Mouse (Mus musculus) neural tube, embryonic 13.5 days (tissue): ENCODE data around the gene Wnt1. TPM values are rescaled to one million over a fixed set of nuclear protein-coding genes. Genes with fewer than 3 reads are reported as not detected.

Experiments used
- ATAC-seq: fragments of 200-750 bp; cut with Nextera tagmentation; 2 replicates; pipeline ENCODE4 v1.8.0; 2017; ENCODE audit warnings: low read depth, mild to moderate bottlenecking, moderate TSS enrichment, moderate library complexity
- H3K27ac ChIP-seq: fragments of 300-500 bp; sonication (generic); replicated peaks from 2 replicates; pipeline ENCODE4 v1.5.1; 2015; ENCODE audit warnings: moderate library complexity, mild to moderate bottlenecking, inconsistent platforms
- H3K27me3 ChIP-seq: fragments of 300-500 bp; sonication (generic); 2 replicates; pipeline ENCODE4 v1.6.1; 2015; ENCODE audit warnings: mild to moderate bottlenecking, inconsistent platforms
- H3K36me3 ChIP-seq: fragments of 300-500 bp; sonication (generic); 2 replicates; pipeline ENCODE4 v1.6.1; 2015; ENCODE audit warnings: mild to moderate bottlenecking, inconsistent platforms
- H3K4me1 ChIP-seq: fragments of 300-500 bp; sonication (generic); replicated peaks from 2 replicates; pipeline ENCODE4 v1.6.1; 2015; ENCODE audit warnings: inconsistent platforms
- H3K4me2 ChIP-seq: fragments of 300-500 bp; sonication (generic); 2 replicates; pipeline ENCODE4 v1.6.1; 2015; ENCODE audit warnings: inconsistent platforms, mild to moderate bottlenecking, moderate library complexity
- H3K4me3 ChIP-seq: fragments of 300-500 bp; sonication (generic); 2 replicates; pipeline ENCODE4 v1.5.1; 2015; ENCODE audit warnings: mild to moderate bottlenecking, inconsistent platforms
- H3K9ac ChIP-seq: fragments of 300-500 bp; sonication (generic); 2 replicates; pipeline ENCODE4 v1.6.1; 2015; ENCODE audit warnings: moderate library complexity, mild to moderate bottlenecking, inconsistent platforms
- H3K9me3 ChIP-seq: fragments of 300-500 bp; sonication (generic); 2 replicates; pipeline ENCODE4 v1.6.1; 2016; ENCODE audit warnings: inconsistent platforms
- WGBS: fragments of 180-500 bp; shearing (Covaris S2); methylation state at CpG from one replicate; pipeline ENCODE4 v1.1.7; 2015; 5-methylcytosine and 5-hydroxymethylcytosine counted together
- polyA plus RNA-seq: library from polyadenylated mRNA; unstranded; fragments of >200 nt; fragmentation: Nextera tagmentation; extraction: Ambion mirVana; gene quantifications from 2 replicates; pipeline ENCODE4 v1.2.1, GENCODE M21; 2015

The Wnt1 gene
- polyA plus RNA-seq, 1 experiment from 2014 or later, result 3.9 TPM

- WGBS, result 4% methylated on average over 13 of the region's 13 CpGs
- Histone ChIP-seq H3K9me3 (no peaks in the 10 kb centered on the region), H3K27me3 (peaks cover 98% of the 10 kb centered on the region), H3K27ac (no peak overlapping the region), H3K9ac (no peak overlapping the region), H3K4me3 (no peak overlapping the region), H3K36me3 (no peaks in the 10 kb centered on the region), H3K4me1 (peaks cover 44% of the 10 kb centered on the region), H3K4me2 (no peak overlapping the region)
- no peak for ATAC-seq
Observed at GRCm38 (mm10) chr15:98796803-98797595, 7.3 kb downstream of the Wnt1 start.

DNA sequence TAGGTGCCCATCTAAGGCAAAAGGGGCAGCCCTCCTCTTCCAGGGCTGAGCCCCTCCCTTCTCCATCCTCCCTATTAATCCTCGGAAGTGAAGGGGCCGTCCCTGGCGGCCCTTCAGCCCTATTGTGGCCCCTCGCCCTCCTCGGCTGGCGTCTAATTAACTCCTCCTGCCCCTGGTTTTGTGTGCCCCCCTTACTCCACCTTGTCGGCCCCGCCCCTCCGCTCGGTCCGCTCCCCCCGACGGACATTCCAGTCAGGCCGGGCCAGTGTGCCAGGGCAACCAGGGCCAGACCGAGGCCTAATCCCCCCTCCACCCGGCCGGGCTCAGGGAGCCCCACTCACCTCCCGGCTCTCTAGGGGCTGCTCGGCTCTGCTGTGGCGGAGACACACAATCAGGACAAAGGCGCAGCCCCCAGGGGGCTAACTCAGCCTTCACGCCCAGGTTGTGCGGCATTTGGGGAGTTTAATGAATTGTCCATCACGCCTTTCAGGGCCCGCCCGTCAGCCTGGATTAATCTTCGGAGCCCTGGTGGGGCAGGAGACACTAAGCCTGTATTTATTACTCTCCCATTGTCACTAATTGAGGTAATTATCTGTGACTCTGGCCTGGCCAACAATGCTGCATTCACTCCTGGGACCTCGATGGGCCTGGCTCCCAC is 8.3 kb downstream of the Wnt1 start:
- no peaks in the 10 kb centered on the region for H3K9me3 ChIP-seq
- no peak overlapping the region for H3K27ac ChIP-seq
- ATAC-seq, result peak; percentile 94
- H3K4me2 ChIP-seq, result peak overlapping the region; percentile 28
- 0 out of 2 replicates have a peak overlapping the region, but pooled peaks have one; percentile 13 for H3K9ac ChIP-seq
- no peaks in the 10 kb centered on the region for H3K36me3 ChIP-seq
- no peak overlapping the region for H3K4me3 ChIP-seq
- H3K27me3 ChIP-seq, result peaks cover 98% of the 10 kb centered on the region
- H3K4me1 ChIP-seq, result peaks cover 35% of the 10 kb centered on the region
- WGBS, result 3% methylated on average over 28 of the region's 28 CpGs

DNA sequence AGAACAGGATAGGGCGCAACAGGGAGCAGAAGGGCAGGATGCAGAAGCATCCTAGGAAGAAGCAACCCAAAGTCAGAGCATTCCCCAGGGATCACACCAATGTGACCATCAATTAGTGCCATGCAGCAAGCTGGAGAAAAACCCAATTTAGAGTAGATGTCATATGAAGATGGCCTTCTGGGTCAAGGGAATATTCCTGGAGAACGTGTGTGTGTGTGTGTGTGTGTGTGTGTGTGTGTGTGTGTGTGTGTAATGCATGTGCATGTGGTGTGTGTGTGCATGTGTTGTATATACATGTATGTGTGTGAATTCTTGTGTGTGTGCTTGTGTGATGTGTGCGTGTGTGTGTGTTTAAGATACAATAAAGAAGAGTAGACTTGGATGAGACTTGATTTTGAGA is 9.2 kb downstream of the Wnt1 start:
- Histone ChIP-seq H3K4me2 (no peak overlapping the region), H3K27ac (0 out of 2 replicates have a peak overlapping the region, but pooled peaks have one; percentile 18), H3K27me3 (peaks cover 98% of the 10 kb centered on the region), H3K36me3 (no peaks in the 10 kb centered on the region), H3K9ac (no peak overlapping the region), H3K4me1 (peaks cover 36% of the 10 kb centered on the region), H3K9me3 (no peaks in the 10 kb centered on the region), H3K4me3 (no peak overlapping the region)
- ATAC-seq, result no peak
- 58% methylated on average over 3 of the region's 3 CpGs for WGBS

DNA sequence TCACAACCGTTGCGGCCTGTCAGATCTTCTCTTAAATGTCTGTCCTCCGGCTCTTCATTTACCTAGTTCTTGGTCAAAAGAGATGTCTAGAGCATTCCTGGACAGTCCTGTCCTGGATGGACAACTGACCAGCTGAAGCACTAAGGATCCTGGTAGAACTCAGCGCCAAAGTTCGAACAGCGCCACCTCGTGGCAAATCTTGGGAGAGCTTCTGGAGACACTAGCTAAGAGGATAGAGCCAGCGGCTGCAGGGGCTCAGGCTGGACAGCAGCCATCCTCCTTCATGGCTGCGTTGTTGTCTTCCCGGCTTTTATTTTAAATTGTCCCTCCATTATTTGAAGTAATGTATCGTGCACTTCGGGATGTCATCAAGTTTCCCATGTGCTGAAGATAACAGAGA is 9.7 kb downstream of the Wnt1 start:
- Histone ChIP-seq H3K36me3 (no peaks in the 10 kb centered on the region), H3K9me3 (no peaks in the 10 kb centered on the region), H3K4me3 (no peak overlapping the region), H3K27me3 (peaks cover 98% of the 10 kb centered on the region), H3K27ac (no peak overlapping the region), H3K4me2 (no peak overlapping the region), H3K9ac (no peak overlapping the region), H3K4me1 (peaks cover 37% of the 10 kb centered on the region)
- ATAC-seq, result no peak
- 9% methylated on average over 12 of the region's 12 CpGs for WGBS

DNA sequence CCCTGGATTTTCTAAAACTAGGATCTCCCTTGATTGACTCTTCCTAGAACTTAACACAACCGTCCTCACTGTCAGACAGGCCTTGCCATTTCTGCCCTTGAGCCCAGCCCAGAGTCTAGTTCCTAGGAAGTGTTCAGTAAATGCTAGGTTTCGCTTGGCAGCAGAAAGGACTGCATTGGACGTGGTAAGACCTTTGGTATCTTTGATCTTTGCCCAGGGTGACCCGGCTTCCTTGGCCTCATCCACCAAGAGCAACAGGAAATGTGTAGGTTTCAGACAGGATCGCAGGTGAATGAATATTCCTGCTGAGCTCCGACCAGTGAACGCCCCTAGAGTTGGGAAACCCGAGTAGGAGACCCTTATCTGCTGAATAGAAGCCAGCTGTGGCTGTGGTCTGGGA is 13.3 kb downstream of the Wnt1 start:
- ATAC-seq, result no peak
- 4% methylated on average over 8 of the region's 8 CpGs for WGBS
- Histone ChIP-seq H3K27ac (no peak overlapping the region), H3K9ac (no peak overlapping the region), H3K4me3 (no peak overlapping the region), H3K36me3 (no peaks in the 10 kb centered on the region), H3K27me3 (peaks cover 100% of the 10 kb centered on the region), H3K9me3 (no peaks in the 10 kb centered on the region), H3K4me2 (no peak overlapping the region), H3K4me1 (peaks cover 52% of the 10 kb centered on the region)

DNA sequence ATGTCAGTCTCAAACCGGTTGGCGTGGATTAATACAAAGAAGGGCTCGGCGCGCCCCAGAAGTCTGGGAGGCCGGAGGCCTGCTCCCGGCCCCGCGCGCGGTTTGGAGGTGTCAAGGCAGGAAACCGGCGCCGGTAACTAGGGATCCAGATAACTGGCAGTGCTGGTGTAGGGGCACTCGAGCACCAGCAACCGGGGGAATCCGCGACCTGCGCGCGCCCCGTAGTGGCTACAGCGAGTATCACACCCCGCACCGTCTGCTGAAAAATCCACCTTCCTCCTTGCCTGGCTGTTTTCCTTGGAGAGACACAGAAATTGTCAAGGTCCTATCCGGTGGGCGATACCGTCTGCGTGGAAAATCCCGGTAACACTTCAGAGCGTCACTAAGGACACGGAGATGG is 14.4 kb downstream of the Wnt1 start:
- no peaks in the 10 kb centered on the region for H3K9me3 ChIP-seq
- H3K4me1 ChIP-seq, result peaks cover 52% of the 10 kb centered on the region
- H3K27me3 ChIP-seq, result peaks cover 100% of the 10 kb centered on the region
- under 1% methylated on average over 32 of the region's 32 CpGs for WGBS
- H3K9ac ChIP-seq, result 0 out of 2 replicates have a peak overlapping the region, but pooled peaks have one; percentile 12
- peak overlapping the region; percentile 21 for H3K4me3 ChIP-seq
- H3K36me3 ChIP-seq, result no peaks in the 10 kb centered on the region
- no peak for ATAC-seq
- H3K4me2 ChIP-seq, result peak overlapping the region; percentile 38
- no peak overlapping the region for H3K27ac ChIP-seq

- 2% methylated on average over 64 of the region's 64 CpGs for WGBS
- Histone ChIP-seq H3K4me3 (peak overlapping the region; percentile 44), H3K4me1 (peaks cover 49% of the 10 kb centered on the region), H3K36me3 (no peaks in the 10 kb centered on the region), H3K27me3 (peaks cover 100% of the 10 kb centered on the region), H3K4me2 (peak overlapping the region; percentile 71), H3K9me3 (no peaks in the 10 kb centered on the region), H3K27ac (no peak overlapping the region), H3K9ac (peak overlapping the region; percentile 63)
- peak; percentile 11; the same call in 1 of the 2 replicates for ATAC-seq
Observed at GRCm38 (mm10) chr15:98805324-98806040, 15.8 kb downstream of the Wnt1 start.

- no peak for ATAC-seq
- WGBS, result 3% methylated on average over 30 of the region's 30 CpGs
- peaks cover 100% of the 10 kb centered on the region for H3K27me3 ChIP-seq
- no peaks in the 10 kb centered on the region for H3K9me3 ChIP-seq
- H3K4me3 ChIP-seq, result peak overlapping the region; percentile 44
- H3K36me3 ChIP-seq, result 0 out of 2 replicates have a peak, but pooled peaks cover 3% of the 10 kb centered on the region
- H3K4me2 ChIP-seq, result peak overlapping the region; percentile 71
- H3K4me1 ChIP-seq, result peaks cover 49% of the 10 kb centered on the region
- H3K9ac ChIP-seq, result peak overlapping the region; percentile 63; the same call in 1 of the 2 replicates
- H3K27ac ChIP-seq, result no peak overlapping the region
Observed at GRCm38 (mm10) chr15:98806071-98806808, 16.6 kb downstream of the Wnt1 start.

GRCm38 (mm10) chr15:98806809-98807770 is 17.4 kb downstream of the Wnt1 start:
- H3K36me3 ChIP-seq, result peaks cover 9% of the 10 kb centered on the region; the same call in 1 of the 2 replicates
- peak overlapping the region; percentile 44 for H3K4me3 ChIP-seq
- no peak for ATAC-seq
- peak overlapping the region; percentile 64 for H3K9ac ChIP-seq
- peak overlapping the region; percentile 71 for H3K4me2 ChIP-seq
- WGBS, result 1% methylated on average over 55 of the region's 58 CpGs
- H3K4me1 ChIP-seq, result peaks cover 49% of the 10 kb centered on the region
- H3K27ac ChIP-seq, result no peak overlapping the region
- no peaks in the 10 kb centered on the region for H3K9me3 ChIP-seq
- peaks cover 91% of the 10 kb centered on the region for H3K27me3 ChIP-seq

DNA sequence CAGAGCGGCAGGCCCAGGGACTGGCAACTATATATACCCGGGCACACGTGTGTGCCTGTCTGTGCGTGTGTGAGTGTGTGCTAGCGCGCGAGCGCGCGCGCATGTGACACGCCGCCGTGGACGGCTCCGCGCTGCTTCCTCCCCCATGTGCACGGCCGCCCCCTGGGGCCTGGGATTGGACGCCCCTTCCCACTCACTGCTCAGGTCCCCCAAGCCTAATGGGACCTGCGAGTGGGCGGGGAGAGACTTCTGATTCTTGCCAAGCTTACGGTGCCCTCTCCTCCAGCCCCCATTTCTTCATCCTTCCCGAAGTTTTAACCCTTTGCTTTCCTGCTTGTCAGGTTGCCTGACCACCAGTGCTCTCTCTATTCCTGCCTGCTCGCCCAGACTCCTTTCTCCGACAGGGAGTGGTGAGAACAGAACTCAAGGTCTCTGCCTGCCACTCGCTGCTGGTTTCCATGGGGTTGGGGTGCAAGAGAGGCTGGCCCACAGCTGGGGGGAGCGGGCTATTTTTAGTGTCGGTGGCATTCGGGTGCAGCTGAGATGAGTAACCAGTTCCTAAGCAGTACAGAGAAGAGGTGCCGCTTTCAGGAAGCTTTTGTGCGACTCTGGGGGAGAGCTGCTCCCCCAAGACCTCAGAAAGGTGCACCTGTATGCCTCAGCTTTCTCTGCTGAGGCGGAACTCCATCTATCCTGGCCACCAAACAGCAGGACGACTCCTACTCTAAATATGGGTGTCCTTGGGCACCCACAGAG is 18.4 kb downstream of the Wnt1 start:
- Histone ChIP-seq H3K9ac (peak overlapping the region; percentile 64), H3K27ac (no peak overlapping the region), H3K4me3 (peak overlapping the region; percentile 44), H3K27me3 (peaks cover 81% of the 10 kb centered on the region), H3K4me1 (peaks cover 49% of the 10 kb centered on the region), H3K9me3 (no peaks in the 10 kb centered on the region), H3K36me3 (peaks cover 18% of the 10 kb centered on the region), H3K4me2 (peak overlapping the region; percentile 71)
- under 1% methylated on average over 34 of the region's 34 CpGs for WGBS
- ATAC-seq, result 0 out of 2 replicates have a peak, but pooled peaks have one; percentile 29
